Mouse (Mus musculus) heart, postnatal 0 days (tissue): ENCODE data around the gene Rora.

ENCODE experiments used
- CTCF ChIP-seq: IDR thresholded peaks from 2 replicates; pipeline ENCODE4 v1.5.1; 2016; ENCODE audit warnings: antibody characterized with exemption, control low read depth, low read depth
- EP300 ChIP-seq: IDR thresholded peaks from 2 replicates; pipeline ENCODE4 v1.6.1; 2016; ENCODE audit warnings: antibody characterized with exemption, low read depth

DNA sequence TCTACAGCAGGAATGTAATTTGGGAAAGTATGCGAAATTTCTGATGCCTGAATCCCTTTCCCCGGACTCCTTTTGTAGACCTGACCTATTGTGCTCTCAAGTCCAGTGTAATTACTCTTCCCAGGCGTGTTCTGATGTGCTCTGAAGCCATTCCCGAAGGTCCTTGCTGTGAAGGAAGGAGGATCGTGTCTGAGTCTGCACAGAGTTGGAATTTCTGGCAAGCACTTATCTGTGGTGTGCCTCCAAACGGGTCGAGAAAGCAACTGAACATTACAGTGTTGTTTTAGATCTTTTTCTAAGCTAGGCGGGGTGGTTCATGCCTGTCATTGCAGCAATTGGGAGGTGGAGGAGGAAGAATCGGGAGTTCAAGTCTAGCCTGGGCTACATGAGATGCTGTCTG is 350.9 kb downstream of the Rora start:
- TF ChIP-seq CTCF (no peak), EP300 (no peak)
